Mouse (Mus musculus) retina, adult 2 months (tissue): ENCODE results near the gene Leng9.

Experiments
- DNase-seq: peaks from one replicate; pipeline ENCODE4 v3.0.0-alpha.2; 2012; ENCODE audit warnings: low read depth, low spot score

Leng9 gene

GRCm38 (mm10) chr7:4144766-4145551 is 5.2 kb downstream of the Leng9 start:
- no peak for DNase-seq

GRCm38 (mm10) chr7:4144046-4144445 is 6.1 kb downstream of the Leng9 start:
- DNase-seq: no peak

- no peak for DNase-seq
These were observed 6.7 kb downstream of the Leng9 start for GRCm38 (mm10) chr7:4143506-4143905.

- DNase-seq: no peak
These were observed 7.3 kb downstream of the Leng9 start for GRCm38 (mm10) chr7:4142796-4143445.

GRCm38 (mm10) chr7:4141648-4142325 is 8.4 kb downstream of the Leng9 start:
- no peak for DNase-seq

- no peak for DNase-seq
These were observed 10.8 kb downstream of the Leng9 start for GRCm38 (mm10) chr7:4139391-4139790.

- no peak for DNase-seq
These were observed 11.5 kb downstream of the Leng9 start for GRCm38 (mm10) chr7:4138671-4139070.

GRCm38 (mm10) chr7:4138181-4138580 is 12.0 kb downstream of the Leng9 start:
- no peak for DNase-seq

- DNase-seq: no peak
These were observed 12.4 kb downstream of the Leng9 start for GRCm38 (mm10) chr7:4137746-4138145.

- peak; percentile 99 for DNase-seq
These were observed 13.2 kb downstream of the Leng9 start, which contains the start of gene Leng8 for GRCm38 (mm10) chr7:4136771-4137531. TSS of gene Leng8 (plus strand) at chr7:4137039.

- no peak for DNase-seq
These were observed 13.8 kb downstream of the Leng9 start for GRCm38 (mm10) chr7:4136404-4136770.

- DNase-seq: no peak
These were observed 15.3 kb downstream of the Leng9 start for GRCm38 (mm10) chr7:4134911-4135310.

- DNase-seq: no peak
These were observed 17.2 kb downstream of the Leng9 start for GRCm38 (mm10) chr7:4132998-4133397.

- DNase-seq: no peak
These were observed 17.6 kb downstream of the Leng9 start for GRCm38 (mm10) chr7:4132581-4132980.

GRCm38 (mm10) chr7:4131964-4132363 is 18.2 kb downstream of the Leng9 start:
- DNase-seq: no peak

- DNase-seq: peak; percentile 78
These were observed 19.3 kb downstream of the Leng9 start for GRCm38 (mm10) chr7:4130686-4131452.

- no peak for DNase-seq
These were observed 21.3 kb downstream of the Leng9 start for GRCm38 (mm10) chr7:4128860-4129259.

GRCm38 (mm10) chr7:4127894-4128293 is 22.3 kb downstream of the Leng9 start:
- DNase-seq: no peak

GRCm38 (mm10) chr7:4126992-4127785 is 23.0 kb downstream of the Leng9 start:
- DNase-seq: no peak

- DNase-seq: no peak
These were observed 24.9 kb downstream of the Leng9 start for GRCm38 (mm10) chr7:4125306-4125705.
